Mouse (Mus musculus): ENCODE measurements around the gene Rab6a. TPM values are rescaled to one million over a fixed set of nuclear protein-coding genes. Genes with fewer than 3 reads are reported as not detected.

Gene Rab6a
- polyA plus RNA-seq, 1 experiment from 2014 or later = 84.9 TPM

DNA sequence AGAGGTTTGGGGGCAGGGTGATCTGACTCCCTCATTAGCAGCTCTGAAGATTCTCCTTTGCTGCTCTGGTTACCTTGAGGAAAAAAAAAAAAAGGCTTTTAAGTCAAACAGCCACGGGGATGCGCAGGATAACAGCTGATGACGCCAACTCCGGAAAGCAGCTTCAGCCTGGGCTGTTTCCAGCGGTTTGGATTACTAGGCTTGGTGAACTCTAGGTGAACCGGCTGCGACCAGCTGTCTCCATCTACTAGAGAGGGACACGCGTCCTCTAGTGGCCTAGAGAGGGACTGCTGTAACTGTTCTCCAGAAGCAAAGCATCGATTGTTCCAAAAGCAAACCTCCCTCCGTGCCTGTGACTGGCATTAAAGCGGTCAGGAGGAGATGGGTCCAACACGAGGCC lies 56.0 kb downstream of the Rab6a start:
- peak; percentile 94 for ATAC-seq (ENCODE audit: insufficient read depth, low FRiP score)
- H3K9me3 ChIP-seq (replicated peaks; ENCODE audit: control insufficient read depth, low read length) = no peaks in the 10 kb centered on the region
- 2% methylated on average over 13 of the region's 13 CpGs for WGBS
- H3K4me1 ChIP-seq (ENCODE audit: control insufficient read depth, insufficient read depth, low read length) = peaks cover 5% of the 10 kb centered on the region; the same call in 1 of the 2 replicates
- H3K9ac ChIP-seq (ENCODE audit: low read length) = no peak overlapping the region; the same call in 1 of the 2 replicates
- H3K4me2 ChIP-seq (ENCODE audit: low read depth, low read length) = peak overlapping the region; percentile 42
- no peaks in the 10 kb centered on the region for H3K27me3 ChIP-seq (ENCODE audit: control insufficient read depth, insufficient read depth, low read length)
- H3K27ac ChIP-seq (ENCODE audit: low read length) = peak overlapping the region; percentile 47; the same call in 1 of the 2 replicates
- H3K36me3 ChIP-seq (ENCODE audit: control insufficient read depth, insufficient read depth, low read length) = no peaks in the 10 kb centered on the region
- no peak overlapping the region; the same call in 1 of the 2 replicates for H3K4me3 ChIP-seq (replicated peaks; ENCODE audit: low read length)

DNA sequence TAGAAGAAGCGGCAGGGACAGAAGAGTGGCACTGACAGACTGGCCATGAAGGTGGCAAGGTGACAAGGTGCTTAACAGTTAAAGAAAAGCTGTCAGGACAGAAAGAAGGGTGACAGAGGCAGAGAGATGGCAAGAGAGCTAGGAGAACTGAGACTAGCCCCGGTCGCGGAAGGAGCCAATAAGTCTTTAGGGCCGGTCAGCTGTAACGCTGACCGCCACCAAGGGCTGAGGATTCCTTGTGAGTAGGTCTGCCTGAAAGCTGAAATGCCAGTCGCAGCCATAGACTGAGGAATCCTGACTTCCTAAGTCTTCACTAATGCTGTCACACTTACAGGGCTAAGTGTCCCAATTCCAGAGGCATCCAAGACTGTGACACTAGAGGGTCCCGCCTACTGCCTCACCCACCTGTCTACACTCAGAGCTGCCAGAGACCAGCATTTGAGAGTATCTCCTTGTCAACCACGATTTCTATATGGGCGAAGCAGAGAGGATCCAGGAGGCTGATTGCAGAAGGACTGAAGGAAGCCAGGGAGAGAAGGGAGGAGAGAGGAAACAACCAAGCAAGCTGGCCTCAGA lies 56.6 kb downstream of the Rab6a start:
- H3K4me2 ChIP-seq (ENCODE audit: low read depth, low read length) = peak overlapping the region; percentile 14; the same call in 1 of the 2 replicates
- no peaks in the 10 kb centered on the region for H3K9me3 ChIP-seq (replicated peaks; ENCODE audit: control insufficient read depth, low read length)
- H3K27me3 ChIP-seq (ENCODE audit: control insufficient read depth, insufficient read depth, low read length) = no peaks in the 10 kb centered on the region
- H3K9ac ChIP-seq (ENCODE audit: low read length) = no peak overlapping the region
- no peak overlapping the region for H3K27ac ChIP-seq (ENCODE audit: low read length)
- no peak overlapping the region for H3K4me3 ChIP-seq (replicated peaks; ENCODE audit: low read length)
- H3K36me3 ChIP-seq (ENCODE audit: control insufficient read depth, insufficient read depth, low read length) = no peaks in the 10 kb centered on the region
- peaks cover 5% of the 10 kb centered on the region; the same call in 1 of the 2 replicates for H3K4me1 ChIP-seq (ENCODE audit: control insufficient read depth, insufficient read depth, low read length)
- ATAC-seq (ENCODE audit: insufficient read depth, low FRiP score) = no peak
- WGBS = 60% methylated on average over 11 of the region's 11 CpGs

DNA sequence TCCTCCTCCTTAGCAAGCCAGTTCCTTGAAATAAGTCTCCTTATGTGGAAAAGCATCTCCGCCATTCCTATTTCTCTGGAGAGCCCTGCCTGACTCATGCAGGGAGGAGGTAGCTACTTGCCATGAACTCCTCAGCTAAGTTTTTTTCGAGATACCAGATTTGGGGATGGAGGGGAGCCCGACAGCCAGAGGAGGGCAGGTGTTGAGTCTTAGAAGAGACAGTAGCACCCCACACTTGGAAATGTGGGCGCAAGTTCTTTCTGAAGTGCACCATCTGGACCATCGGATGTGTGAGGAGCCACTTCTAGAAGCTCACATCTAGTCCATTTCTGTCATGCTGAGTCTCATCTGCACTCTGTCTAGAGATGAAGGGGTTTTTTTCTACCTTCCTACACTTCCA lies 63.4 kb downstream of the Rab6a start:
- H3K36me3 ChIP-seq (ENCODE audit: control insufficient read depth, insufficient read depth, low read length) = no peaks in the 10 kb centered on the region
- no peak overlapping the region for H3K27ac ChIP-seq (ENCODE audit: low read length)
- H3K9me3 ChIP-seq (replicated peaks; ENCODE audit: control insufficient read depth, low read length) = no peaks in the 10 kb centered on the region
- H3K4me3 ChIP-seq (replicated peaks; ENCODE audit: low read length) = no peak overlapping the region
- no peak for ATAC-seq (ENCODE audit: insufficient read depth, low FRiP score)
- H3K4me2 ChIP-seq (ENCODE audit: low read depth, low read length) = no peak overlapping the region
- H3K9ac ChIP-seq (ENCODE audit: low read length) = no peak overlapping the region
- no peaks in the 10 kb centered on the region for H3K27me3 ChIP-seq (ENCODE audit: control insufficient read depth, insufficient read depth, low read length)
- WGBS = 83% methylated on average over 5 of the region's 5 CpGs
- no peaks in the 10 kb centered on the region for H3K4me1 ChIP-seq (ENCODE audit: control insufficient read depth, insufficient read depth, low read length)

DNA sequence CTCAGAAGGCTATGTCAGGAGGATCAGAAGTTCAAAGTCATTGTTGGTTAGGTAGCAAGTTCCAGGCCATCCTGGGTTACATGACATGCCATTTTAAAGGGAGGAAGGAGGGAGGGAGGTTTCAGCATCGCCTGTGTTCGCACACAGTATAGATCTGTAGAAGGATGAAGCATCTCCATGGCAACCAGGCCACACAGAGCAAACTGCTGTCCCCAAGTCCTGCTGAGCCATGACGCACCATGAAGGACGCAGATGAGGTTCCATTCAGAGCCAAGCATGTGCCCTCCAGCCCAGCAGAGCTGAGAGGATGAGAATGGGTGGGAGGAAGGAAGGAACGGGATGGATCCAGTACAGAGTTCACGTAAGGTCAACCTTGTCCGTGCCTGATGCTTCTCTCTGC lies 66.2 kb downstream of the Rab6a start:
- no peak overlapping the region for H3K9ac ChIP-seq (ENCODE audit: low read length)

DNA sequence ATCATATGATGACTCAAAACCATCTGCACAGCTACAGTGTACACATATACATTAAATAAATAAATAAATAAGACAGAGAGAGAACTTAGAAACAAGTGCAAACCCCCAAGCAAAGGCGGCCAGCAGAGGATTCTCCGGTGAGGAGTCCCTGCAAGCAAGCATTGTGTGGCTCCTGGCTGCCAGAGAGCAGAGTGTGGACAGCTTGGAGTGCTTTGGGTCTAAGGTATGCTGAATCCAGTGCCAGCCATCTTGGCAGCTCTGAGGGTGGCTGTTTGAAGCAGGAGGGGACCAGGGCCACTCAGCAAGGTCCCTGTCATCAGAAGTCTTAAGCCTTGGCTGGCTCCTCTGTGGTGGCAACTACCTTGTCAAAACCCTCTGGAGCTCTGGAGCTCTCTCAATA lies 67.7 kb downstream of the Rab6a start:
- WGBS = 88% methylated on average over 2 of the region's 2 CpGs
- H3K27me3 ChIP-seq (ENCODE audit: control insufficient read depth, insufficient read depth, low read length) = no peaks in the 10 kb centered on the region
- H3K4me1 ChIP-seq (ENCODE audit: control insufficient read depth, insufficient read depth, low read length) = no peaks in the 10 kb centered on the region
- no peaks in the 10 kb centered on the region for H3K36me3 ChIP-seq (ENCODE audit: control insufficient read depth, insufficient read depth, low read length)
- no peak overlapping the region for H3K27ac ChIP-seq (ENCODE audit: low read length)
- H3K4me3 ChIP-seq (replicated peaks; ENCODE audit: low read length) = no peak overlapping the region
- ATAC-seq (ENCODE audit: insufficient read depth, low FRiP score) = no peak
- no peak overlapping the region for H3K4me2 ChIP-seq (ENCODE audit: low read depth, low read length)
- no peak overlapping the region for H3K9ac ChIP-seq (ENCODE audit: low read length)
- no peaks in the 10 kb centered on the region for H3K9me3 ChIP-seq (replicated peaks; ENCODE audit: control insufficient read depth, low read length)

More for the DNA sequence above, 66.2 kb downstream of the Rab6a start:
- 64% methylated on average over 7 of the region's 7 CpGs for WGBS
- ATAC-seq (ENCODE audit: insufficient read depth, low FRiP score) = no peak
- no peaks in the 10 kb centered on the region for H3K4me1 ChIP-seq (ENCODE audit: control insufficient read depth, insufficient read depth, low read length)
- H3K9me3 ChIP-seq (replicated peaks; ENCODE audit: control insufficient read depth, low read length) = no peaks in the 10 kb centered on the region
- no peaks in the 10 kb centered on the region for H3K27me3 ChIP-seq (ENCODE audit: control insufficient read depth, insufficient read depth, low read length)
- H3K4me2 ChIP-seq (ENCODE audit: low read depth, low read length) = no peak overlapping the region
- H3K27ac ChIP-seq (ENCODE audit: low read length) = no peak overlapping the region
- no peaks in the 10 kb centered on the region for H3K36me3 ChIP-seq (ENCODE audit: control insufficient read depth, insufficient read depth, low read length)
- H3K4me3 ChIP-seq (replicated peaks; ENCODE audit: low read length) = no peak overlapping the region

DNA sequence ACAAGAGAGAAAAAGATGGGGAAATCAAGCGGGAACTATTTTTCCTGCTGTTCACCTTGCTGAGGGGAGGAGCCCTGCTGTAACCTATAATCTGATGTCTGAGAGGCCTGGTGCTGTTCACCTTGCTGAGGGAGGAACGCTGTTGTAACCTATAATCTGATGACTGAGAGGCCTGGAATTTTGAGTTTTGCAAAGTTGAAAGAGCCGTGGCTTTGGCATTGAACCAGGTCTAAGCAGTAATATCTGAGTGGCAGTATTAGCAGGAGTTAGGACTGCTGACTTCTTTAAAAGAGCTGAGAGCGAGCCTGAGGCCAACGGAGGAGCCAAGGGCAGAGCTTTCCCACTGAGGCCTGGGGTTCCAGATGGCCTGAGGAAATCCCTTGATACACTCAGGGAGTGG lies 70.8 kb downstream of the Rab6a start:
- Histone ChIP-seq H3K9me3 (replicated peaks; ENCODE audit: control insufficient read depth, low read length) (no peaks in the 10 kb centered on the region), H3K27ac (ENCODE audit: low read length) (no peak overlapping the region), H3K9ac (ENCODE audit: low read length) (no peak overlapping the region), H3K4me1 (ENCODE audit: control insufficient read depth, insufficient read depth, low read length) (no peaks in the 10 kb centered on the region), H3K4me3 (replicated peaks; ENCODE audit: low read length) (no peak overlapping the region), H3K36me3 (ENCODE audit: control insufficient read depth, insufficient read depth, low read length) (no peaks in the 10 kb centered on the region), H3K4me2 (ENCODE audit: low read depth, low read length) (no peak overlapping the region), H3K27me3 (ENCODE audit: control insufficient read depth, insufficient read depth, low read length) (no peaks in the 10 kb centered on the region)
- ATAC-seq (ENCODE audit: insufficient read depth, low FRiP score) = no peak
- WGBS = 81% methylated on average over 5 of the region's 5 CpGs

DNA sequence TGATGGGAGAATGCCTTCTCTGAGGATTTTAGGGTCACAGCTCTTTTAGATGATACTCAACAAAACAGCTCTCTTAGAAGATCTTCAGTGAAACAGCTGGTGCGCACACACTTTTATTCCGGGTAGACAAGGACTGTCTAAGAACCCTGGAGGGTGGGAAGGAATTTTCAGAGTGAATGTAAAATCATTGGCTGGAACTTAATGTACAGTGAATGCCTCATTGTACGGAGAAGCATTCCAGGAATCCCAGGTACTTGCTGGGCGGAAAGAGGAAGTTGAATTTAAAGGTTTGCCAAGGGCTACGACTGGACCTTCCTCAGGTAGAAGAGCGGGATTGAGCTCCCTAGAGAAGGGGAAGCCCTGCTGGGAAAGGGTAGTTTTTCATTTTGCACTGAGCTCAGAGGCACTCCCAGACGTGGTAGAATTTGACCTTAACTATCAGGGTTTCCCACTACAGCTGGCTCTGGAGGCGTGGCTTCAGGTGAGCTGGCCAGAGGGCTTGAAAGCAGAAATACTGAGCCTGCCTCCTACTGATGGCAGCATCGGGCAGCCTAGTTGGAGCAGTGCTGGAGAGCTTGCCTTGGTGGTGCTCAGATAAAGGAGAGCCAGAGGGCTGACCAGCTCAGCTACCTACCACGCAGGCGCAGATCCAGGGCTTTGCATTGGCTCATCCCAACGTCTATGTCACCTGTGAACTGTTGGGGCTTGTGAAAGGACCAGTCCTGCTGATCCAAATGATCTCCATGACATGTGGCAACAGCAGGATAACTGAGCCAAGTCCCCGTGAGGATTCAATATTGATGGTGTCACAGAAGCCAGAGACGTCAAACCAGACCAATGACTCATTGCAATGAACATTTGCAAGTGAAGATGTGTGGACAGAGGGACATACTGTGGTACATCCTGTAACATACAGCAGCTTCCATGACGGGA lies 72.0 kb downstream of the Rab6a start:
- ATAC-seq (ENCODE audit: insufficient read depth, low FRiP score) = peak; percentile 69
- Histone ChIP-seq H3K9me3 (replicated peaks; ENCODE audit: control insufficient read depth, low read length) (no peaks in the 10 kb centered on the region), H3K27ac (ENCODE audit: low read length) (no peak overlapping the region), H3K4me1 (ENCODE audit: control insufficient read depth, insufficient read depth, low read length) (no peaks in the 10 kb centered on the region), H3K36me3 (ENCODE audit: control insufficient read depth, insufficient read depth, low read length) (no peaks in the 10 kb centered on the region), H3K27me3 (ENCODE audit: control insufficient read depth, insufficient read depth, low read length) (no peaks in the 10 kb centered on the region), H3K4me3 (replicated peaks; ENCODE audit: low read length) (no peak overlapping the region), H3K4me2 (ENCODE audit: low read depth, low read length) (no peak overlapping the region), H3K9ac (ENCODE audit: low read length) (no peak overlapping the region)
- 51% methylated on average over 15 of the region's 15 CpGs for WGBS

DNA sequence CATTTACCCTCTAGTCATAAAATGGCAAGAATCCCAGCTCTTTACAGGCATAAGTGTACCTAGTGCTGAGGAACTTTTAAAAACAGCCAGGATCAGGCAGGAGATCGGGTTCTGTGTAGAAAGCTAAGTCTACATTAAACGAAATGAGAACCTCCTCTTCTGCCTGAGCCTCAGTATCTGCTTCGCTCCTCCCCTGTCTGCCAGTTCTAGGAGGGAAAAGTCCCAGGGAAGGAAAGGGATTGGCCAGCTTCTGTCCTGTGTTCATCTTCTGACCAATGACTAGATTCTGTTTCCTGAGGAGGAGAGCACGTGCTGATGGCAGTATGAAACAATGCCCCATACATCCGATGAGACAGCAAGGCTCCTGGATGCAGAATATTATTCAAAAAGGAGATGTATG lies 73.9 kb downstream of the Rab6a start:
- 43% methylated on average over 5 of the region's 5 CpGs for whole genome bisulfite sequencing
- Histone ChIP-seq H3K4me2 (ENCODE audit: low read depth, low read length) (no peak overlapping the region), H3K36me3 (ENCODE audit: control insufficient read depth, insufficient read depth, low read length) (no peaks in the 10 kb centered on the region), H3K9ac (ENCODE audit: low read length) (no peak overlapping the region), H3K27ac (ENCODE audit: low read length) (no peak overlapping the region), H3K4me1 (ENCODE audit: control insufficient read depth, insufficient read depth, low read length) (no peaks in the 10 kb centered on the region), H3K4me3 (replicated peaks; ENCODE audit: low read length) (no peak overlapping the region), H3K27me3 (ENCODE audit: control insufficient read depth, insufficient read depth, low read length) (no peaks in the 10 kb centered on the region), H3K9me3 (replicated peaks; ENCODE audit: control insufficient read depth, low read length) (no peaks in the 10 kb centered on the region)
- ATAC-seq (ENCODE audit: insufficient read depth, low FRiP score) = no peak

DNA sequence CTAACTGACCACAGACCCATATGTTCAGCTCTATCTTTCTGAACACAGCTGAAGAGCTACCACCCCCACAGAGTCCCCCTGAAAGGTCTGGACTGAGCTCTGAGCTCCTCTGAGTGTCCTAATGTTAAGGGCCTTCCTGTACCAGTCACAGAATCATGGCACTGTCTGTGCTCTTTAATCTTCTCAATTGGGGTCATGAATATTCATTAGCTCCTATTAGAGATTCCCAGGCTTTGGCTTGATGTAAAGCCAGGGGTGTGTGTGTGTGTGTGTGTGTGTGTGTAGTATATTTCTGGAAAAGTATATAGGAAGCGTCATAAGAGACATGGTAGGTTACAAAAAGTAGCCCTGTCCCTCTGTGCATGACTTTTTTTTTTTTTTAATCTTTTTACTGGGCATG lies 76.0 kb downstream of the Rab6a start:
- 86% methylated on average over 1 of the region's 1 CpGs for WGBS
- no peaks in the 10 kb centered on the region for H3K27me3 ChIP-seq (ENCODE audit: control insufficient read depth, insufficient read depth, low read length)
- no peak overlapping the region for H3K4me2 ChIP-seq (ENCODE audit: low read depth, low read length)
- H3K36me3 ChIP-seq (ENCODE audit: control insufficient read depth, insufficient read depth, low read length) = no peaks in the 10 kb centered on the region
- no peak overlapping the region for H3K9ac ChIP-seq (ENCODE audit: low read length)
- no peak overlapping the region for H3K4me3 ChIP-seq (replicated peaks; ENCODE audit: low read length)
- ATAC-seq (ENCODE audit: insufficient read depth, low FRiP score) = no peak
- H3K9me3 ChIP-seq (replicated peaks; ENCODE audit: control insufficient read depth, low read length) = 0 out of 2 replicates have a peak, but pooled peaks cover 3% of the 10 kb centered on the region
- H3K27ac ChIP-seq (ENCODE audit: low read length) = no peak overlapping the region
- no peaks in the 10 kb centered on the region for H3K4me1 ChIP-seq (ENCODE audit: control insufficient read depth, insufficient read depth, low read length)

Data from stomach, embryonic 16.5 days (tissue).